Mouse (Mus musculus): ENCODE results near the gene Dennd5b. TPM values are rescaled to one million over a fixed set of nuclear protein-coding genes. Genes with fewer than 3 reads are reported as not detected.
A peak's percentile ranks its signal among the peaks of the same experiment; 100 is the strongest.

The Dennd5b gene
- polyA plus RNA-seq, 1 experiment from 2014 or later = 7.9 TPM

GRCm38 (mm10) chr6:149072873-149073272 is 28.6 kb downstream of the Dennd5b start:
- H3K4me1 ChIP-seq (ENCODE audit: insufficient read depth) = no peaks in the 10 kb centered on the region; the same call in none of the 2 replicates
- no peaks in the 10 kb centered on the region for H3K9me3 ChIP-seq (ENCODE audit: low read length)
- no peaks in the 10 kb centered on the region for H3K27me3 ChIP-seq (ENCODE audit: insufficient read depth, low read length)
- H3K9ac ChIP-seq (replicated peaks) = no peak overlapping the region
- H3K36me3 ChIP-seq (replicated peaks; ENCODE audit: insufficient read depth, low read length) = peaks cover 14% of the 10 kb centered on the region
- WGBS (ENCODE audit: insufficient replicate concordance) = 61% methylated on average over 3 of the region's 3 CpGs
- no peak overlapping the region for H3K4me2 ChIP-seq (ENCODE audit: low read depth, low read length)
- DNase-seq (no peak), ATAC-seq (no peak)
- TF ChIP-seq CTCF (IDR thresholded peaks at IDR 0.05; ENCODE audit: low read depth) (no peak), EP300 (IDR thresholded peaks at IDR 0.05; ENCODE audit: low read depth) (no peak)
- no peak overlapping the region for H3K27ac ChIP-seq (ENCODE audit: low read depth)
- H3K4me3 ChIP-seq (ENCODE audit: low read depth, low read length) = no peak overlapping the region

GRCm38 (mm10) chr6:149070592-149071124 is 30.8 kb downstream of the Dennd5b start:
- Histone ChIP-seq H3K27me3 (ENCODE audit: insufficient read depth, low read length) (no peaks in the 10 kb centered on the region), H3K4me3 (ENCODE audit: low read depth, low read length) (no peak overlapping the region), H3K4me2 (ENCODE audit: low read depth, low read length) (no peak overlapping the region), H3K9ac (replicated peaks) (no peak overlapping the region), H3K9me3 (ENCODE audit: low read length) (no peaks in the 10 kb centered on the region), H3K27ac (ENCODE audit: low read depth) (no peak overlapping the region), H3K36me3 (replicated peaks; ENCODE audit: insufficient read depth, low read length) (peaks cover 9% of the 10 kb centered on the region), H3K4me1 (ENCODE audit: insufficient read depth) (no peaks in the 10 kb centered on the region; the same call in none of the 2 replicates)
- ATAC-seq = peak; percentile 21; the same call in 1 of the 2 replicates
- TF ChIP-seq EP300 (IDR thresholded peaks at IDR 0.05; ENCODE audit: low read depth) (no peak), CTCF (IDR thresholded peaks at IDR 0.05; ENCODE audit: low read depth) (no peak)
- DNase-seq = no peak
- WGBS (ENCODE audit: insufficient replicate concordance) = 63% methylated on average over 4 of the region's 4 CpGs

- Histone ChIP-seq H3K4me2 (ENCODE audit: low read depth, low read length) (no peak overlapping the region), H3K4me1 (ENCODE audit: insufficient read depth) (no peaks in the 10 kb centered on the region; the same call in 1 of the 2 replicates), H3K27ac (ENCODE audit: low read depth) (no peak overlapping the region), H3K9ac (replicated peaks) (no peak overlapping the region), H3K4me3 (ENCODE audit: low read depth, low read length) (no peak overlapping the region), H3K27me3 (ENCODE audit: insufficient read depth, low read length) (no peaks in the 10 kb centered on the region), H3K36me3 (replicated peaks; ENCODE audit: insufficient read depth, low read length) (no peaks in the 10 kb centered on the region), H3K9me3 (ENCODE audit: low read length) (no peaks in the 10 kb centered on the region)
- ATAC-seq (no peak), DNase-seq (no peak)
- TF ChIP-seq EP300 (IDR thresholded peaks at IDR 0.05; ENCODE audit: low read depth) = no peak
- TF ChIP-seq CTCF (IDR thresholded peaks at IDR 0.05; ENCODE audit: low read depth) = no peak
These were observed 38.1 kb downstream of the Dennd5b start for GRCm38 (mm10) chr6:149063382-149063781.

- no peaks in the 10 kb centered on the region for H3K9me3 ChIP-seq (ENCODE audit: low read length)
- WGBS (ENCODE audit: insufficient replicate concordance) = 84% methylated on average over 5 of the region's 5 CpGs
These were observed 40.7 kb downstream of the Dennd5b start for GRCm38 (mm10) chr6:149060670-149061387.

GRCm38 (mm10) chr6:149057947-149058391 is 43.5 kb downstream of the Dennd5b start:
- H3K4me1 ChIP-seq (ENCODE audit: insufficient read depth) = no peaks in the 10 kb centered on the region
- DNase-seq (peak; percentile 49), ATAC-seq (peak; percentile 86)
- 36% methylated on average over 3 of the region's 3 CpGs for WGBS (ENCODE audit: insufficient replicate concordance)
- no peaks in the 10 kb centered on the region for H3K9me3 ChIP-seq (ENCODE audit: low read length)
- H3K9ac ChIP-seq (replicated peaks) = no peak overlapping the region
- TF ChIP-seq CTCF (IDR thresholded peaks at IDR 0.05; ENCODE audit: low read depth) = peak; percentile 78
- no peak for TF ChIP-seq EP300 (IDR thresholded peaks at IDR 0.05; ENCODE audit: low read depth)
- H3K27me3 ChIP-seq (ENCODE audit: insufficient read depth, low read length) = no peaks in the 10 kb centered on the region
- peak overlapping the region; percentile 78 for H3K27ac ChIP-seq (ENCODE audit: low read depth)
- H3K36me3 ChIP-seq (replicated peaks; ENCODE audit: insufficient read depth, low read length) = no peaks in the 10 kb centered on the region
- H3K4me2 ChIP-seq (ENCODE audit: low read depth, low read length) = no peak overlapping the region
- no peak overlapping the region for H3K4me3 ChIP-seq (ENCODE audit: low read depth, low read length)

More at GRCm38 (mm10) chr6:149060670-149061387, 40.7 kb downstream of the Dennd5b start:
- H3K36me3 ChIP-seq (replicated peaks; ENCODE audit: insufficient read depth, low read length) = no peaks in the 10 kb centered on the region
- no peak overlapping the region for H3K4me3 ChIP-seq (ENCODE audit: low read depth, low read length)
- no peak overlapping the region for H3K9ac ChIP-seq (replicated peaks)
- TF ChIP-seq EP300 (IDR thresholded peaks at IDR 0.05; ENCODE audit: low read depth) (no peak), CTCF (IDR thresholded peaks at IDR 0.05; ENCODE audit: low read depth) (no peak)
- no peaks in the 10 kb centered on the region for H3K27me3 ChIP-seq (ENCODE audit: insufficient read depth, low read length)
- no peak overlapping the region for H3K27ac ChIP-seq (ENCODE audit: low read depth)
- H3K4me2 ChIP-seq (ENCODE audit: low read depth, low read length) = no peak overlapping the region
- H3K4me1 ChIP-seq (ENCODE audit: insufficient read depth) = no peaks in the 10 kb centered on the region
- no peak for ATAC-seq
- no peak for DNase-seq

GRCm38 (mm10) chr6:149054780-149055179 is 46.7 kb downstream of the Dennd5b start:
- no peak for DNase-seq

More at GRCm38 (mm10) chr6:149054780-149055179, 46.7 kb downstream of the Dennd5b start:
- H3K4me3 ChIP-seq (ENCODE audit: low read depth, low read length) = no peak overlapping the region
- WGBS (ENCODE audit: insufficient replicate concordance) = 52% methylated on average over 2 of the region's 2 CpGs
- H3K4me1 ChIP-seq (ENCODE audit: insufficient read depth) = no peaks in the 10 kb centered on the region
- H3K27ac ChIP-seq (ENCODE audit: low read depth) = no peak overlapping the region
- no peaks in the 10 kb centered on the region for H3K36me3 ChIP-seq (replicated peaks; ENCODE audit: insufficient read depth, low read length)
- H3K4me2 ChIP-seq (ENCODE audit: low read depth, low read length) = no peak overlapping the region
- H3K27me3 ChIP-seq (ENCODE audit: insufficient read depth, low read length) = no peaks in the 10 kb centered on the region
- TF ChIP-seq EP300 (IDR thresholded peaks at IDR 0.05; ENCODE audit: low read depth) (no peak), CTCF (IDR thresholded peaks at IDR 0.05; ENCODE audit: low read depth) (no peak)
- ATAC-seq = no peak
- H3K9me3 ChIP-seq (ENCODE audit: low read length) = no peaks in the 10 kb centered on the region
- H3K9ac ChIP-seq (replicated peaks) = no peak overlapping the region

Measured in liver, postnatal 0 days (tissue).